Mouse (Mus musculus): ENCODE measurements around the gene Snx1.

DNA sequence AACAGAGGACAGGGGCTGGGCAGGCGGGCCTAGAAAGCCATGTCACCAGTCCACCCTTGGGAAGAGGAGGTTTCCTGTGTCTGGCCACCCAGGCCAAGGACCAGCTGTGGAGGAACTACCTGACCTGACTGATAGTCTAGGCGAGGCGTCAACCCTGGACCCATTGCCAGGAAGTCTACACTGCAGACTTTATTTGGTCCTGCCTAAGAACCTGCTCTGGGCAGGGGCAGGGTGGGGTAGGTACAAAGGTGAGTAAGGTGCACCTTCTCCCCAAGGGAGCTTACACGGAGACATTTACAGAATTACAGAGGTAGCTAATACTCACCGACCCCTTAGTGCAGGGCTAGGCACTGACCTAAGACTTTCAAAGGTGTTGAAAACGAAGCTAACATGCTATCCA, 27.2 kb upstream of the Snx1 start:
- no peak for TF ChIP-seq HCFC1 (IDR thresholded peaks at IDR 0.05; ENCODE audit: borderline replicate concordance, insufficient read depth, low read length)
- no peak for TF ChIP-seq ZC3H11A (IDR thresholded peaks at IDR 0.05; ENCODE audit: borderline replicate concordance, low read depth, low read length)

Measured in ES-E14 (cell line).